Mouse (Mus musculus) hindbrain, embryonic 16.5 days (tissue): ENCODE measurements around the gene Atraid. TPM values are rescaled to one million over a fixed set of nuclear protein-coding genes. Genes with fewer than 3 reads are reported as not detected.

Experiments used
- ATAC-seq: fragments of 200-750 bp; cut with Nextera tagmentation; 2 replicates; pipeline ENCODE4 v1.8.0; 2017; ENCODE audit warnings: moderate TSS enrichment, moderate library complexity
- H3K27ac ChIP-seq: fragments of 300-500 bp; sonication (generic); 2 replicates; pipeline ENCODE4 v1.5.1; 2014; ENCODE audit warnings: low read depth, mild to moderate bottlenecking, control low read depth, low read length, moderate library complexity
- H3K27me3 ChIP-seq: fragments of 300-500 bp; sonication (generic); replicated peaks from 2 replicates; pipeline ENCODE4 v1.6.1; 2014; ENCODE audit warnings: low read length; ENCODE audit not compliant: control insufficient read depth, insufficient read depth
- H3K36me3 ChIP-seq: fragments of 300-500 bp; sonication (generic); 2 replicates; pipeline ENCODE4 v1.6.1; 2014; ENCODE audit warnings: mild to moderate bottlenecking, low read length, moderate library complexity, mixed read lengths; ENCODE audit not compliant: control insufficient read depth, insufficient read depth
- H3K4me1 ChIP-seq: fragments of 300-500 bp; sonication (generic); 2 replicates; pipeline ENCODE4 v1.6.1; 2014; ENCODE audit warnings: low read depth, low read length; ENCODE audit not compliant: control insufficient read depth, insufficient read depth
- H3K4me2 ChIP-seq: fragments of 300-500 bp; sonication (generic); 2 replicates; pipeline ENCODE4 v1.6.1; 2014; ENCODE audit warnings: mild to moderate bottlenecking, low read length, control low read depth, moderate library complexity
- H3K4me3 ChIP-seq: fragments of 300-500 bp; sonication (generic); 2 replicates; pipeline ENCODE4 v1.5.1; 2014; ENCODE audit warnings: mild to moderate bottlenecking, low read length, control low read depth, moderate library complexity
- H3K9ac ChIP-seq: fragments of 300-500 bp; sonication (generic); 2 replicates; pipeline ENCODE4 v1.6.1; 2014; ENCODE audit warnings: low read depth, mild to moderate bottlenecking, control low read depth, low read length, moderate library complexity
- H3K9me3 ChIP-seq: fragments of 300-500 bp; sonication (generic); 2 replicates; pipeline ENCODE4 v1.6.1; 2014; ENCODE audit warnings: mild to moderate bottlenecking, low read length, moderate library complexity; ENCODE audit not compliant: control insufficient read depth
- WGBS: fragments of 180-500 bp; shearing (Covaris S2); extraction: QIAGEN DNeasy Blood & Tissue Kit; methylation state at CpG from one replicate; pipeline ENCODE4 v1.1.7; 2014; 5-methylcytosine and 5-hydroxymethylcytosine counted together
- polyA plus RNA-seq: library from polyadenylated mRNA; unstranded; fragments of >200 nt; fragmentation: Nextera tagmentation; extraction: Ambion mirVana; gene quantifications from 2 replicates; pipeline ENCODE4 v1.2.1, GENCODE M21; 2015

The Atraid gene
- polyA plus RNA-seq, 1 experiment from 2014 or later: 195 TPM

DNA sequence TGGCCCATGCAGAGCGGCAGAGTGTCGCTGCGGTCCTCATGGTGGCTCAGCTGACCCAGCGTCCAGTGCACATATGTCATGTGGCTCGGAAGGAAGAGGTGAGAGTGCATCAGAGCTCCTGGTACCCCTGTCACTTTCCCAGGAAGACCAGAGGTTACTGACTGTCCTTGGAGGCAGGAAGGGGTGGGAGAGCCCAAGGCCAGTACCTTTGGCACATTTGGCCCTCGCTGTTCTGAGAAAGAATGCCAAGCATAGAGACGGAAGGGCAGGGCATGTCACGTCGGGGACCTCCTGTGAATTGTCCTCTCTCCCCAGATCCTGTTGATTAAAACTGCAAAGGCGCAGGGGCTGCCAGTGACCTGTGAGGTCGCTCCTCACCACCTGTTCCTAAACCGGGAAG, 25.1 kb downstream of the Atraid start:
- 95% methylated on average over 12 of the region's 12 CpGs for WGBS
- peaks cover 74% of the 10 kb centered on the region for H3K36me3 ChIP-seq
- H3K27ac ChIP-seq: no peak overlapping the region
- no peak overlapping the region for H3K9ac ChIP-seq
- ATAC-seq: no peak
- no peaks in the 10 kb centered on the region for H3K27me3 ChIP-seq
- no peak overlapping the region for H3K4me3 ChIP-seq
- H3K9me3 ChIP-seq: no peaks in the 10 kb centered on the region
- H3K4me2 ChIP-seq: no peak overlapping the region
- no peaks in the 10 kb centered on the region for H3K4me1 ChIP-seq

DNA sequence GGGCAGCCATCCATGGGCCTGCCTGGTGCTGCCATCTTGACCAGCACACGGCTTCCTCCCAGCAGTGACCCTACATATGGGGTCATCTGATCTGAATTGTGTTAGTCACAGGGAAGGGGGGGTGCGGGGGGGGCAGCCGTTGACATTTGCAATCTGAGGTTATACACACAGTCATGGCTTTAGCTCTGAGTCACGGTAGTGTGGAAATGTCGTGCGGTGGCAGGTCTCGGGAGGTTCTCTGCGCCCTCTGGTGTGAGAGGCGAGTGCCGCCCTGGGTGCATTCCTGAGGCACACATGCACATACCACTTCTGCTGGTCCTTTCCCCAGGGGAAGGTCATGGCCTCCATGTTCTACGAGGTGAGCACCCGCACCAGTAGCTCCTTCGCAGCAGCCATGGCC, 28.2 kb downstream of the Atraid start:
- no peaks in the 10 kb centered on the region for H3K9me3 ChIP-seq
- 88% methylated on average over 13 of the region's 13 CpGs for WGBS
- no peaks in the 10 kb centered on the region for H3K4me1 ChIP-seq
- no peak overlapping the region for H3K4me3 ChIP-seq
- H3K9ac ChIP-seq: no peak overlapping the region
- ATAC-seq: no peak
- H3K27me3 ChIP-seq: no peaks in the 10 kb centered on the region
- H3K27ac ChIP-seq: no peak overlapping the region
- H3K36me3 ChIP-seq: peaks cover 54% of the 10 kb centered on the region
- no peak overlapping the region for H3K4me2 ChIP-seq

DNA sequence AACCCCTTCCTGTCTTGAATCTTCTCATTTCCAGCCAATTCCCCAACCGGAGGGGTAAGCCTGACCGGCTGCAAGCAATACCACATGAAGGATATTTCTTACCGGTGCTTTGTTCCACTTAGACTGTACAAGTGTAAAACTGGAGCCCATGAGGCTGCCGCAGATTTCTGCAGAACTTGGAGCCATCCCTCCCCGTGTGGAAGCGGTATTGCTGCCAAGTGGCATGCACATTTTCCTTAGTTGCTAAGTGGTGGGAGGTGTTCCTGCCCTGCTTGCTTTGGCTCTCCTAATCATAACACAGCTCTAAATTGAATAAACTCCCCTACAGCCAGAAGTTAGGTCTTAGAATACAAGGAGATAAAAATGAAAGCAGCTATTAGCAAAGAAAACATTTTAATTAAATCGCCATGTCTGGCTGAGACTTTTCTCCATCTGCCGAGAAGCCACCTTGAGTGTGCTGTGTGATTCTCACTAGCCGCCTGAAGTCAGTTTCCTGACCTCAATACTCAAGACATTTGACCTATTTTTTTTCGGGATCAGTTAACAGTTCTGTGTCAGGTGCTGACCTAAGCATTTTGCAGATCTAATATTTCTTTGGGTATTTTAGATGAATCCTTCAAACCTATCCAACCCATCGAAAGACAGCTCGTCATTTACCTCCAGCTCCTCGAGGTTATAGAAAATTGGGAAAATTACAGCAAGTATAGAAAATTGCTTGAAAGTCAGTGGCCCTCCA, 32.1 kb downstream of the Atraid start:
- no peak overlapping the region for H3K4me2 ChIP-seq
- H3K4me3 ChIP-seq: no peak overlapping the region
- no peak for ATAC-seq
- H3K4me1 ChIP-seq: no peaks in the 10 kb centered on the region
- H3K27me3 ChIP-seq: no peaks in the 10 kb centered on the region
- no peaks in the 10 kb centered on the region for H3K9me3 ChIP-seq
- H3K9ac ChIP-seq: no peak overlapping the region
- H3K36me3 ChIP-seq: peaks cover 24% of the 10 kb centered on the region
- H3K27ac ChIP-seq: no peak overlapping the region
- WGBS: 81% methylated on average over 13 of the region's 13 CpGs

DNA sequence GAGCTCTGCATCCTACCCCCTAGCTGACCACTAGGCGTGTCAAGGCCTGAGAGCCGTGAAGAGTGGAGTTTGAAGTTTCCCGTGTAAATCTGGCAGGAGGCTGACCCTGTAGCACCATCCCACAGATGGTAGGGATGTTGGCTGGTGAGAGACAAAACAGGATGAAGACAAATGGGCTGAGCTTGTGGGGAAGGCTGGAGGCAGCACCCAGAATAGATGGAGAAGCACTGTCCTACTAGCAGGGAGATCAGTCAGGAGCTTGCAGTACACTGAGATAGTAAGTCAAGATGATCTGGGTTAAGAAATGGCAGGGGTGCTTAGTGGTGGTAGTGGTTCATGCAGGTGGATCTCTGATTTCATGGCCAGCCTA, 32.7 kb downstream of the Atraid start:
- H3K4me3 ChIP-seq: no peak overlapping the region
- peaks cover 19% of the 10 kb centered on the region for H3K36me3 ChIP-seq
- WGBS: 71% methylated on average over 3 of the region's 3 CpGs
- H3K4me1 ChIP-seq: no peaks in the 10 kb centered on the region
- H3K27ac ChIP-seq: no peak overlapping the region
- H3K4me2 ChIP-seq: no peak overlapping the region
- no peaks in the 10 kb centered on the region for H3K27me3 ChIP-seq
- H3K9ac ChIP-seq: no peak overlapping the region
- ATAC-seq: no peak
- H3K9me3 ChIP-seq: no peaks in the 10 kb centered on the region

DNA sequence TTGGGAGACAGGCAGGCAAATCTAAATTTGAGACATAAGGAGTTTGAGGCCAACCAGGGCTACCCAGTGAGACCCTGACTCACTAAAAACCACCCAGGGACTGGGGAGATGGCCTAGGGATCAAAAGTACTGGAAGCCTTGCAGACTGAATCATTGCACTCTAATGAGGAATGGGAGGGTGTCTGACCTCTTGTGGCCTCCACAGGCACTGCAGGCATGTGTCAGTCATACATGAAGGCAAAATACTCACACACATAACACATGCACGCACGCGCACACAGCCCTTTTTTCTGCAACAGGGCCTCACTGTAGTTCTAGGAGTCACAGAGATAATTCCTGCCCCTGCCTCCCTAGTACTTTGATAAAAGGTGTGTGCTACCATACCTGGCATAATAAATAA, 33.3 kb downstream of the Atraid start:
- H3K36me3 ChIP-seq: peaks cover 16% of the 10 kb centered on the region
- WGBS: 64% methylated on average over 3 of the region's 3 CpGs
- no peak for ATAC-seq
- no peaks in the 10 kb centered on the region for H3K27me3 ChIP-seq
- no peak overlapping the region for H3K9ac ChIP-seq
- H3K9me3 ChIP-seq: no peaks in the 10 kb centered on the region
- H3K4me2 ChIP-seq: no peak overlapping the region
- H3K27ac ChIP-seq: no peak overlapping the region
- H3K4me3 ChIP-seq: no peak overlapping the region
- no peaks in the 10 kb centered on the region for H3K4me1 ChIP-seq

DNA sequence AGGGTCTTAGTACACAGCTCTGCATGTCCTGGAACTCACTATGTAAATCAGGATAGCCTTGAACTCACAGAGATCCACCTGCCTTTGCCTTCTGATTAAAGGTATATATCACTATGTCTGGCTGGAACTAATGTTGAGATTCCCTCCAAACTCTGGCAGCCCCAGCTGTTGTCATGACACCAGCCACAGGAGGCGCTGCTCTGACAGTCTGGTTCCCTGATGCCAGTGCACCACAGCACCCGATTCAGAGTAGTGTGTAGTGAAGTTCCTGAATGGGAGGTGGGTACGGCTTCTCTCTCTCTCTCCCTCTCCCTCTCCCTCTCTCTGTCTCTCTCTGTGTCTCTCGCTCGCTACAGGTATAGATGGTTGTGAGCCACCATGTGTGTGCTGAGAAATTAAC, 34.2 kb downstream of the Atraid start:
- WGBS: 5% methylated on average over 5 of the region's 5 CpGs
- Histone ChIP-seq H3K9me3 (no peaks in the 10 kb centered on the region), H3K36me3 (peaks cover 14% of the 10 kb centered on the region), H3K9ac (no peak overlapping the region), H3K27me3 (no peaks in the 10 kb centered on the region), H3K4me1 (no peaks in the 10 kb centered on the region), H3K27ac (no peak overlapping the region), H3K4me2 (no peak overlapping the region), H3K4me3 (no peak overlapping the region)
- ATAC-seq: 0 out of 2 replicates have a peak, but pooled peaks have one; percentile 4

DNA sequence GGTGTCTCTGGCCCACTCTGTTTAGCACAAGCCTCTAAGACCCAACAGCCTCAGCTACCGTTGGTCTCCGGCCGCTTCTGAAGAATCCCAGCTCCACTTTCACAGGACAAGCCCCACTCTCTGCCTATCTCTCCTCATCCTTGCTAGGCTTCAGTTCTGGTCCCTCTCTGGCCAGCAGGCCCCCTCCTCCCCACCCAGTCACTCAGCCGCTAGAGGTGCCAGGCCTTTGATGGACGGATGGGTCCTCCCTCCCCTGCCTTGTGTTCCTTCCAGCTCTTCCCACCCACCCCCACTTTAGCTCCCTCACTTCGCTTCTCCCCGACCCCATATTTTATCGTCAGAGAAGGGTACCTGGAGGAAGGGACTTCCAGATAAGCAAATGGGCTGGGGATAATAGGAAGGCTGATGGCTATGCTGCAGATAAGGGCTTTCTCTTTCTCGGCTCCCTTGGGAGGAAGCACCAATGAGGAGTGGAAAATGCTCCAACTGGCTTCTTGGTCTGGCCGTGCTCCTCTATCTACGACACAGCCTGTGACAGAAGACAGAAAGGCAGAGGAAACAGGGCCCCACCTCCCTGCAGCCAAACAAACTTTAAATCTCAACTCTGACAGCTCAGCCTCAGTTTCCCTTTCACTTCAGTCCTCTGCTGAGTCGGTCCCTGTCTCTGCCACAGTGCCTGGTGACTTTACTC, 35.0 kb downstream of the Atraid start:
- Histone ChIP-seq H3K27me3 (no peaks in the 10 kb centered on the region), H3K4me3 (no peak overlapping the region), H3K9me3 (no peaks in the 10 kb centered on the region), H3K4me1 (no peaks in the 10 kb centered on the region), H3K9ac (0 out of 2 replicates have a peak overlapping the region, but pooled peaks have one; percentile 8), H3K4me2 (no peak overlapping the region), H3K27ac (0 out of 2 replicates have a peak overlapping the region, but pooled peaks have one; percentile 29), H3K36me3 (peaks cover 6% of the 10 kb centered on the region; the same call in 1 of the 2 replicates)
- peak; percentile 30; the same call in 1 of the 2 replicates for ATAC-seq
- WGBS: 42% methylated on average over 12 of the region's 12 CpGs

DNA sequence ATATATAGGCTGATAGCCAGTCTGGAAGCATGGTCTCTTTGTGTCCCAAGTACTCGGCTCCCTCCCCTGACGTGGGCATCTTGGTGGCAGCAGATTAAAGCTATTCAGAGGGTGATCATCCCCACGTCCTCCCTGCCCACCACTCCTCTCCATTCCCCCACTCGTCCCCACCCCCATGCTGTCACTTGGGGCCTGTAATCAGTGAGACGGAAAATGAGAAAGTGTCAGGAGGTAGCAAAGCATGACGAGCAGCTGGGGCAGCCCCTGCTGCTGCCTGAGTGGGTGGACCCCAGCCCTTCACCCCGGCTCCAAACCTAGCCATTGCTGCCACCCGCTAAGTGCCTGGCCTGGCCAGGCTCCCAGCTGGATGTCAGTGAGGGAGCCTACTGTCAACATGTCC, 35.8 kb downstream of the Atraid start:
- no peak overlapping the region for H3K9ac ChIP-seq
- no peak overlapping the region for H3K4me2 ChIP-seq
- peak; percentile 32 for ATAC-seq
- H3K27me3 ChIP-seq: no peaks in the 10 kb centered on the region
- H3K4me3 ChIP-seq: no peak overlapping the region
- 7% methylated on average over 8 of the region's 8 CpGs for WGBS
- H3K27ac ChIP-seq: no peak overlapping the region
- H3K4me1 ChIP-seq: no peaks in the 10 kb centered on the region
- H3K36me3 ChIP-seq: no peaks in the 10 kb centered on the region
- no peaks in the 10 kb centered on the region for H3K9me3 ChIP-seq

DNA sequence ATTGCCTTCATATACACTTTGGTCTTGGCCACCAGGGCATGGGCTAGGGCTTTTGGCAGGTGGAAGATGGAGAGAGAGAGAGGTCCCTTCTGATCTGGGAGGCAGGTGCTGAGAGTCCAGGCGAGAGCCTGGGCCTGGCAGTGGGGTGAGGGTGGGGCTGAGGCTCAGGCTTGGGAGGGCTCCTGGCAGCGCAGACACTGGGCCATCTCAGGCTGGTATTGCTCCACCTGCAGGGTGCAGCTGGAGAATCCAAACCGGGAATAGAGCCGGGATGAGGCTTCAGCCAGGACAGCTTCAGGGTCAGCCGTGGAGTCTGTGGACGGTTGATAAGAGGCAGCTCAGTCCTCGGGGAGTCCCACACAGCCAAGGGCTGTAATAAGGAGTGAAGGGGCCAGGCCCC, 38.5 kb downstream of the Atraid start:
- no peak for ATAC-seq
- no peak overlapping the region for H3K4me3 ChIP-seq
- no peak overlapping the region for H3K9ac ChIP-seq
- no peak overlapping the region for H3K4me2 ChIP-seq
- peaks cover 11% of the 10 kb centered on the region for H3K27me3 ChIP-seq
- no peaks in the 10 kb centered on the region for H3K9me3 ChIP-seq
- no peaks in the 10 kb centered on the region for H3K4me1 ChIP-seq
- 35% methylated on average over 7 of the region's 7 CpGs for WGBS
- H3K36me3 ChIP-seq: no peaks in the 10 kb centered on the region
- no peak overlapping the region for H3K27ac ChIP-seq
